Mouse (Mus musculus): ENCODE results near the gene Ankrd33. TPM values are rescaled to one million over a fixed set of nuclear protein-coding genes. Genes with fewer than 3 reads are reported as not detected.

Gene Ankrd33
- total RNA-seq, 2 experiments from 2014 or later: not detected

- DNase-seq (ENCODE audit: low spot score in 2 of 2): no peak
Measured at GRCm38 (mm10) chr15:101146100-101146965, 30.8 kb downstream of the Ankrd33 start.

GRCm38 (mm10) chr15:101147115-101147909 lies 31.8 kb downstream of the Ankrd33 start:
- DNase-seq (ENCODE audit: low spot score in 2 of 2): no peak

- DNase-seq (ENCODE audit: low spot score in 2 of 2): no peak
Measured at GRCm38 (mm10) chr15:101147910-101148273, 32.3 kb downstream of the Ankrd33 start.

- no peak for DNase-seq (ENCODE audit: low spot score in 2 of 2)
Measured at GRCm38 (mm10) chr15:101148604-101149003, 33.0 kb downstream of the Ankrd33 start.

- DNase-seq (ENCODE audit: low spot score in 2 of 2): no peak
Measured at GRCm38 (mm10) chr15:101151409-101152261, 36.1 kb downstream of the Ankrd33 start.

GRCm38 (mm10) chr15:101154700-101155616 lies 39.4 kb downstream of the Ankrd33 start:
- no peak for DNase-seq (ENCODE audit: low spot score in 2 of 2)

GRCm38 (mm10) chr15:101160128-101160527 lies 44.6 kb downstream of the Ankrd33 start:
- DNase-seq (ENCODE audit: low spot score in 2 of 2): no peak

- DNase-seq (ENCODE audit: low spot score in 2 of 2): peak; percentile 66 to 71
Measured at GRCm38 (mm10) chr15:101160591-101160990, 45.0 kb downstream of the Ankrd33 start.

- DNase-seq (ENCODE audit: low spot score in 2 of 2): no peak
Measured at GRCm38 (mm10) chr15:101161534-101161933, 46.0 kb downstream of the Ankrd33 start.

GRCm38 (mm10) chr15:101163056-101163458 lies 47.5 kb downstream of the Ankrd33 start:
- DNase-seq (ENCODE audit: low spot score in 2 of 2): no peak

GRCm38 (mm10) chr15:101163854-101164253 lies 48.3 kb downstream of the Ankrd33 start:
- no peak for DNase-seq (ENCODE audit: low spot score in 2 of 2)

GRCm38 (mm10) chr15:101164291-101164690 lies 48.7 kb downstream of the Ankrd33 start:
- DNase-seq (ENCODE audit: low spot score in 2 of 2): no peak

GRCm38 (mm10) chr15:101165658-101166437 lies 50.3 kb downstream of the Ankrd33 start:
- DNase-seq (ENCODE audit: low spot score in 2 of 2): no peak

GRCm38 (mm10) chr15:101167553-101167952 lies 52.0 kb downstream of the Ankrd33 start:
- no peak for DNase-seq (ENCODE audit: low spot score in 2 of 2)

Other genes with a start within 250 kb of the Ankrd33 start
- gene Scn8a, start 245.9 kb upstream of the Ankrd33 start, total RNA-seq (2021): 100 to 1,000 TPM; 174 to 175 TPM
- gene Gm47841, start 68.4 kb upstream of the Ankrd33 start, total RNA-seq (2021): not detected
- gene Fignl2, start 37.2 kb upstream of the Ankrd33 start, total RNA-seq (2021): 1 to 10 TPM; 1.1 to 1.2 TPM
- gene Acvrl1, start 12.8 kb downstream of the Ankrd33 start, total RNA-seq (2021): 1 to 10 TPM; 9.0 to 9.8 TPM
- 10 to 100 TPM; 78.9 to 79.2 TPM for gene Acvr1b, start 58.3 kb downstream of the Ankrd33 start, total RNA-seq (2021)
- gene Grasp, start 108.4 kb downstream of the Ankrd33 start, total RNA-seq (2021): 10 to 100 TPM; 33.3 to 35.3 TPM
- gene Nr4a1, start 138.5 kb downstream of the Ankrd33 start, total RNA-seq (2021): 10 to 100 TPM; 28.4 to 33.9 TPM
- 10 to 100 TPM; 41.1 to 43.3 TPM for gene Atg101, start 168.5 kb downstream of the Ankrd33 start, total RNA-seq (2021)
- not detected for gene 6030408B16Rik, start 177.5 kb downstream of the Ankrd33 start, total RNA-seq (2021)

Measured in layer of hippocampus, postnatal 10 days (tissue).